Comparison of ENCODE assay signal across 28 mouse cellular contexts in the genomic region with DNA sequence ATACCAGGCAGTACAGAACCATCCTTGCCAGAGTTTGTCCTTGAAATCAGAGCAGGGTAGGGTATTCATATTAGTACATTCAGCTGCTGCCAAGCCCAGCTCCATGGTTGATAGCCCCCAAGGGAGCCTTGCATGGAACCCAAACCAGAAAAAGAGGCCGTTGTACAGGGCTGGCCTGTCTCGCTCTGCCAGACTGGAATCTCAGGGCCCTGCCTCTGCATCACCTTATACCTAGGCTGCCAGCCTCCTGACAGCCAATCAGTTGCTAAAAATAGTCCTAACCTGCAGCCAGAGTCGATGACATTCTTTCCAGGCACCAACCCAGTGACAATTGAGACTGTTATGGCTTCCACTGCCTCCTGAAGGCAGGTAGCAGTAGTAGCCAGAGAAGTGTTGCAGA. TPM values are rescaled to one million over a fixed set of nuclear protein-coding genes. Genes with fewer than 3 reads are reported as not detected.
DNase-seq lines count a peak whose midpoint lies in the region; ATAC-seq and TF ChIP-seq lines count a peak whose summit lies in the region.
"Had no signal": no experiment of that assay in that cellular context is flagged by ENCODE, and none has a peak within 500 bp of the region (broad histone marks: within the 10 kb centered on the region; RNA-seq: fewer than 3 reads in every experiment).

No protein-coding gene starts in this region.

- DNase-seq in heart, postnatal 10 days: peak; percentile 9 to 20
- DNase-seq in heart, postnatal 36 days: no peak
- DNase-seq in kidney, adult 8-10 months: peak; percentile 20 to 60
- peak; percentile 36 for DNase-seq in kidney, postnatal 14 days
- no peak for DNase-seq in stomach, postnatal 0 days (ENCODE audit: low spot score)
- no peak for DNase-seq in spleen, postnatal 14 days (ENCODE audit: low spot score in 2 of 2)
- DNase-seq: adrenal gland, adult 2 months; B cell, adult 2 months; cerebellum, adult 8-10 months; cerebellum, postnatal 25 days; gastrocnemius, postnatal 25 days; heart, adult 18-20 months; liver, postnatal 0 days had no signal

- H3K27me3 ChIP-seq in kidney, embryonic 15.5 days: no peaks in the 10 kb centered on the region
- no peaks in the 10 kb centered on the region for H3K27me3 ChIP-seq in stomach, postnatal 0 days (ENCODE audit: control insufficient read depth, insufficient read depth, low read length)
- H3K27me3 ChIP-seq: hindbrain, embryonic 12.5 days; intestine, embryonic 15.5 days; limb, embryonic 13.5 days; liver, embryonic 12.5 days; midbrain, embryonic 13.5 days; neural tube, embryonic 13.5 days had no signal

- no peak overlapping the region for H3K27ac ChIP-seq in kidney, embryonic 15.5 days
- H3K27ac ChIP-seq in stomach, postnatal 0 days (replicated peaks): no peak overlapping the region
- H3K27ac ChIP-seq: hindbrain, embryonic 12.5 days; hindbrain, postnatal 0 days; intestine, embryonic 15.5 days; layer of hippocampus, adult 2 months; left cerebral cortex, adult 2 months; limb, embryonic 13.5 days; liver, embryonic 12.5 days; macrophage; midbrain, embryonic 13.5 days; neural tube, embryonic 13.5 days had no signal

- H3K9ac ChIP-seq in kidney, embryonic 15.5 days: no peak overlapping the region
- H3K9ac ChIP-seq in stomach, postnatal 0 days (ENCODE audit: low read length): no peak overlapping the region
- H3K9ac ChIP-seq: hindbrain, embryonic 12.5 days; intestine, embryonic 15.5 days; limb, embryonic 13.5 days; liver, embryonic 12.5 days; liver, postnatal 0 days; midbrain, embryonic 13.5 days; neural tube, embryonic 13.5 days had no signal

- no peak overlapping the region for H3K4me3 ChIP-seq in kidney, embryonic 15.5 days (replicated peaks)
- no peak overlapping the region for H3K4me3 ChIP-seq in stomach, postnatal 0 days (ENCODE audit: low read depth, low read length)
- H3K4me3 ChIP-seq: hindbrain, embryonic 12.5 days; intestine, embryonic 15.5 days; layer of hippocampus, adult 2 months; left cerebral cortex, adult 2 months; limb, embryonic 13.5 days; liver, embryonic 12.5 days; midbrain, embryonic 13.5 days; neural tube, embryonic 13.5 days had no signal

- no peaks in the 10 kb centered on the region for H3K36me3 ChIP-seq in kidney, embryonic 15.5 days
- H3K36me3 ChIP-seq in stomach, postnatal 0 days (ENCODE audit: control insufficient read depth, insufficient read depth, low read length): no peaks in the 10 kb centered on the region
- H3K36me3 ChIP-seq: hindbrain, embryonic 12.5 days; intestine, embryonic 15.5 days; limb, embryonic 13.5 days; liver, embryonic 12.5 days; midbrain, embryonic 13.5 days; neural tube, embryonic 13.5 days had no signal

- no peak for ATAC-seq in kidney, embryonic 15.5 days (replicated peaks; ENCODE audit: low FRiP score)
- 0 out of 2 replicates have a peak, but pooled peaks have one; percentile 26 for ATAC-seq in stomach, postnatal 0 days (ENCODE audit: low FRiP score, low TSS enrichment)
- ATAC-seq: activated CD4-positive, CD25-positive, alpha-beta regulatory T cell, adult 4 months; forebrain, embryonic 14.5 days; hindbrain, postnatal 0 days; intestine, embryonic 15.5 days; liver, embryonic 12.5 days; liver, postnatal 0 days; midbrain, embryonic 13.5 days had no signal

- TF ChIP-seq EP300 in stomach, postnatal 0 days (optimal IDR thresholded peaks at IDR 0.05): no peak

- H3K4me1 ChIP-seq in kidney, embryonic 15.5 days: no peaks in the 10 kb centered on the region
- H3K4me1 ChIP-seq in stomach, postnatal 0 days (replicated peaks; ENCODE audit: control insufficient read depth, insufficient read depth): no peaks in the 10 kb centered on the region
- H3K4me1 ChIP-seq: hindbrain, embryonic 12.5 days; liver, embryonic 12.5 days; midbrain, embryonic 13.5 days; neural tube, embryonic 13.5 days had no signal

- intact Hi-C loops in heart, postnatal 10 days (cut with DNase I): no loop called here
- intact Hi-C loops in heart, postnatal 36 days (cut with DNase I): no loop called here

- WGBS in kidney, embryonic 15.5 days: 63% methylated on average over 3 of the region's 3 CpGs
- 66% methylated on average over 3 of the region's 3 CpGs for WGBS in stomach, postnatal 0 days

- H3K9me3 ChIP-seq in kidney, embryonic 15.5 days (replicated peaks): no peaks in the 10 kb centered on the region
- no peaks in the 10 kb centered on the region for H3K9me3 ChIP-seq in stomach, postnatal 0 days (ENCODE audit: control insufficient read depth, low read length)
- H3K9me3 ChIP-seq: hindbrain, embryonic 12.5 days; intestine, embryonic 15.5 days; limb, embryonic 13.5 days; liver, embryonic 12.5 days; midbrain, embryonic 13.5 days; neural tube, embryonic 13.5 days had no signal

- 0 out of 2 replicates have a peak, but pooled peaks have one; percentile 19 for TF ChIP-seq CTCF in stomach, postnatal 0 days (IDR thresholded peaks at IDR 0.05; ENCODE audit: low read depth)

- H3K4me2 ChIP-seq in kidney, embryonic 15.5 days: no peak overlapping the region
- no peak overlapping the region for H3K4me2 ChIP-seq in stomach, postnatal 0 days (replicated peaks; ENCODE audit: low read depth)
- H3K4me2 ChIP-seq: hindbrain, embryonic 12.5 days; intestine, embryonic 15.5 days; limb, embryonic 13.5 days; liver, embryonic 12.5 days; midbrain, embryonic 13.5 days; neural tube, embryonic 13.5 days had no signal

RNA-seq across cellular contexts. Expression of a gene that starts 37.2 kb away (rescaled TPM):
- under 1 TPM; 0.24 to 0.40 TPM for total RNA-seq in heart, postnatal 10 days (2021)
- under 1 TPM in 1 of 2 experiments, not detected in 1; 0.19 TPM for total RNA-seq in heart, postnatal 36 days (2021)
- 9.0 and 9.5 TPM in 2 replicates for polyA plus RNA-seq in kidney, embryonic 15.5 days (2015; fragmentation: Nextera tagmentation; extraction: Ambion mirVana)
- polyA plus RNA-seq in stomach, postnatal 0 days (2015; fragmentation: Nextera tagmentation; extraction: Ambion mirVana): 20.4 and 24.1 TPM in 2 replicates
- total RNA-seq: gastrocnemius, adult 18-20 months; gastrocnemius, postnatal 25 days; megakaryocyte-erythroid progenitor cell, adult 5-6 weeks had no signal
- polyA plus RNA-seq: macrophage had no signal

Comparison
In these comparisons a context has a peak if more than half of its experiments do, and no peak if none do; other contexts are left out.
1. DNase-seq: peak in heart, postnatal 10 days (2 of 2), kidney, adult 8-10 months (2 of 2) and kidney, postnatal 14 days (single experiment); none in heart, postnatal 36 days (0 of 2), stomach, postnatal 0 days (single experiment) and spleen, postnatal 14 days (0 of 2).